Mouse (Mus musculus) c-Kit-positive CD71-positive TER-119-positive erythroid progenitor cells, embryonic 14.5 days (primary cell): Measurements from ENCODE around the gene Cysrt1.
"Not testable (repeated sequence)": the region's sequence is repeated elsewhere in the genome, so short reads cannot be mapped to it uniquely, and the experiment has no call there.

Source experiments
- DNase-seq: peaks from one replicate; pipeline ENCODE4 v3.0.0-alpha.2; 2013; ENCODE audit warnings: low spot score

Cysrt1 gene

GRCm38 (mm10) chr2:25264851-25265250, 22.6 kb upstream of the Cysrt1 start:
- no peak for DNase-seq

- no peak for DNase-seq
These were observed 22.0 kb upstream of the Cysrt1 start for GRCm38 (mm10) chr2:25264286-25264660.

- DNase-seq: no peak
These were observed 21.5 kb upstream of the Cysrt1 start for GRCm38 (mm10) chr2:25263623-25264285.

- DNase-seq: peak; percentile 51
These were observed 20.8 kb upstream of the Cysrt1 start for GRCm38 (mm10) chr2:25262795-25263622.

GRCm38 (mm10) chr2:25262291-25262767, 20.1 kb upstream of the Cysrt1 start, which contains the start of gene Tprn:
TSS of gene Tprn (plus strand) at chr2:25262618.
- DNase-seq: peak; percentile 95

GRCm38 (mm10) chr2:25261870-25262269, 19.6 kb upstream of the Cysrt1 start:
- DNase-seq: no peak

GRCm38 (mm10) chr2:25258887-25259286, 16.6 kb upstream of the Cysrt1 start:
- DNase-seq: peak; percentile 35

GRCm38 (mm10) chr2:25257250-25257649, 15.0 kb upstream of the Cysrt1 start:
- DNase-seq: not testable (repeated sequence)

- DNase-seq: peak; percentile 73
These were observed 14.3 kb upstream of the Cysrt1 start for GRCm38 (mm10) chr2:25256443-25257109.

- DNase-seq: peak; percentile 89
These were observed 13.1 kb upstream of the Cysrt1 start, which contains the start of gene Tmem203 for GRCm38 (mm10) chr2:25255284-25255779. TSS of gene Tmem203 (plus strand) at chr2:25255439.

- no peak for DNase-seq
These were observed 10.1 kb upstream of the Cysrt1 start for GRCm38 (mm10) chr2:25252331-25252730.

GRCm38 (mm10) chr2:25246183-25247072, 4.2 kb upstream of the Cysrt1 start, which contains the start of gene AL732309.1:
TSS of gene AL732309.1 (minus strand) at chr2:25246863.
- no peak for DNase-seq

- DNase-seq: no peak
These were observed 1.9 kb upstream of the Cysrt1 start for GRCm38 (mm10) chr2:25244144-25244543.

- DNase-seq: no peak
These were observed 1.1 kb upstream of the Cysrt1 start for GRCm38 (mm10) chr2:25243342-25243741.

GRCm38 (mm10) chr2:25241438-25241775, 845 bp downstream of the Cysrt1 start:
- DNase-seq: no peak

- DNase-seq: peak; percentile 63
These were observed 1.4 kb downstream of the Cysrt1 start for GRCm38 (mm10) chr2:25240723-25241437.

GRCm38 (mm10) chr2:25240310-25240709, 1.9 kb downstream of the Cysrt1 start:
- no peak for DNase-seq

GRCm38 (mm10) chr2:25239766-25240165, 2.5 kb downstream of the Cysrt1 start:
- no peak for DNase-seq

GRCm38 (mm10) chr2:25238106-25238505, 4.1 kb downstream of the Cysrt1 start:
- DNase-seq: no peak

- DNase-seq: no peak
These were observed 4.7 kb downstream of the Cysrt1 start for GRCm38 (mm10) chr2:25237522-25237921.

- no peak for DNase-seq
These were observed 5.6 kb downstream of the Cysrt1 start, which contains the start of gene Rnf224 for GRCm38 (mm10) chr2:25236614-25237013. TSS of gene Rnf224 (minus strand) at chr2:25236787.
